Mouse (Mus musculus): ENCODE results near the gene Ykt6. TPM values are rescaled to one million over a fixed set of nuclear protein-coding genes. Genes with fewer than 3 reads are reported as not detected.

The Ykt6 gene
- total and polyA plus RNA-seq, 3 experiments, result 79.8 to 117 (median 95.8) TPM

GRCm38 (mm10) chr11:6016797-6017395, 61.4 kb downstream of the Ykt6 start:
- in situ Hi-C loops (cut with MboI; ENCODE audit: low pct_ligation_motif_present, low pct_unique_long_range_greater_than_20kb, low sequenced_read_pairs), result no loop called here
- no peaks in the 10 kb centered on the region for H3K36me3 ChIP-seq (replicated peaks in 1 of 2; ENCODE audit: control insufficient read depth in 1 of 2, insufficient read depth in 1 of 2, low read length in 1 of 2)
- peaks cover 37% of the 10 kb centered on the region for H3K27me3 ChIP-seq (replicated peaks)
- H3K9me3 ChIP-seq (replicated peaks; ENCODE audit: low read length), result peaks cover 2% of the 10 kb centered on the region
- TF ChIP-seq SIN3A (IDR thresholded peaks at IDR 0.05; ENCODE audit: low read length), result no peak
- H3K4me1 ChIP-seq (ENCODE audit: control insufficient read depth in 1 of 2, insufficient read depth in 2 of 2), result peaks cover 7 to 24% of the 10 kb centered on the region in 2 experiments
- no peak for DNase-seq (ENCODE audit: extremely low read depth)
- no peak overlapping the region for H3K27ac ChIP-seq (ENCODE audit: insufficient read depth, low read depth)
- H3K4me2 ChIP-seq (ENCODE audit: insufficient read depth, low read depth, poor library complexity, severe bottlenecking), result no peak overlapping the region
- no peaks in the 10 kb centered on the region for H3K79me2 ChIP-seq (replicated peaks; ENCODE audit: control insufficient read depth, extremely low read depth, insufficient read depth, poor library complexity, severe bottlenecking)
- H3K9ac ChIP-seq (ENCODE audit: insufficient read depth, low read depth), result no peak overlapping the region
- dilution Hi-C loops (cut with MboI; ENCODE audit: extremely low pct_ligation_motif_present, extremely low pct_unique_long_range_greater_than_20kb, low sequenced_read_pairs), result no loop called here
- H3K4me3 ChIP-seq (replicated peaks in 1 of 3; ENCODE audit: low read depth in 2 of 3, low read length in 2 of 3, poor library complexity in 1 of 3), result no peak overlapping the region

Other genes starting within 250 kb of the Ykt6 start
- gene Mrps24, start 240.0 kb upstream of the Ykt6 start, total RNA-seq (2012; rRNA removed), result 107 and 109 TPM in 2 replicates
- gene Mrps24, start 240.0 kb upstream of the Ykt6 start, total RNA-seq (2014; rRNA removed), result 70.9 and 73.8 TPM in 2 replicates
- gene Mrps24, start 240.0 kb upstream of the Ykt6 start, polyA plus RNA-seq (2012; ENCODE audit: insufficient read length, low read depth), result 90.8 and 95.1 TPM in 2 replicates
- 13.1 and 13.3 TPM in 2 replicates for gene Urgcp, start 193.3 kb upstream of the Ykt6 start, total RNA-seq (2012; rRNA removed)
- 11.7 and 12.2 TPM in 2 replicates for gene Urgcp, start 193.3 kb upstream of the Ykt6 start, total RNA-seq (2014; rRNA removed)
- 11.7 and 13.1 TPM in 2 replicates for gene Urgcp, start 193.3 kb upstream of the Ykt6 start, polyA plus RNA-seq (2012; ENCODE audit: insufficient read length, low read depth)
- 76.2 and 77.3 TPM in 2 replicates for gene Dbnl, start 167.2 kb upstream of the Ykt6 start, total RNA-seq (2012; rRNA removed)
- 67.5 and 70.3 TPM in 2 replicates for gene Dbnl, start 167.2 kb upstream of the Ykt6 start, total RNA-seq (2014; rRNA removed)
- 124 and 133 TPM in 2 replicates for gene Dbnl, start 167.2 kb upstream of the Ykt6 start, polyA plus RNA-seq (2012; ENCODE audit: insufficient read length, low read depth)
- 0.46 and 0.64 TPM in 2 replicates for gene Pgam2, start 152.0 kb upstream of the Ykt6 start, total RNA-seq (2012; rRNA removed)
- not detected in 2 replicates for gene Pgam2, start 152.0 kb upstream of the Ykt6 start, total RNA-seq (2014; rRNA removed)
- 2.5 and 3.6 TPM in 2 replicates for gene Pgam2, start 152.0 kb upstream of the Ykt6 start, polyA plus RNA-seq (2012; ENCODE audit: insufficient read length, low read depth)
- gene Polm, start 117.7 kb upstream of the Ykt6 start, total RNA-seq (2012; rRNA removed), result 7.7 and 9.7 TPM in 2 replicates
- 1.00 and 1.9 TPM in 2 replicates for gene Polm, start 117.7 kb upstream of the Ykt6 start, total RNA-seq (2014; rRNA removed)
- gene Polm, start 117.7 kb upstream of the Ykt6 start, polyA plus RNA-seq (2012; ENCODE audit: insufficient read length, low read depth), result 4.1 TPM in 2 replicates
- gene Aebp1, start 93.7 kb upstream of the Ykt6 start, total RNA-seq (2012; rRNA removed), result 0.17 and 0.34 TPM in 2 replicates
- gene Aebp1, start 93.7 kb upstream of the Ykt6 start, total RNA-seq (2014; rRNA removed), result not detected in 2 replicates
- gene Aebp1, start 93.7 kb upstream of the Ykt6 start, polyA plus RNA-seq (2012; ENCODE audit: insufficient read length, low read depth), result 0.87 and 1.4 TPM in 2 replicates
- gene Pold2, start 77.4 kb upstream of the Ykt6 start, total RNA-seq (2012; rRNA removed), result 285 and 330 TPM in 2 replicates
- gene Pold2, start 77.4 kb upstream of the Ykt6 start, total RNA-seq (2014; rRNA removed), result 120 and 136 TPM in 2 replicates
- 205 and 218 TPM in 2 replicates for gene Pold2, start 77.4 kb upstream of the Ykt6 start, polyA plus RNA-seq (2012; ENCODE audit: insufficient read length, low read depth)
- gene Myl7, start 56.9 kb upstream of the Ykt6 start, total RNA-seq (2012; rRNA removed), result 0.42 TPM in 1 of 2 replicates, not detected in the other
- not detected in 2 replicates for gene Myl7, start 56.9 kb upstream of the Ykt6 start, total RNA-seq (2014; rRNA removed)
- 0.44 TPM in 1 of 2 replicates, not detected in the other for gene Myl7, start 56.9 kb upstream of the Ykt6 start, polyA plus RNA-seq (2012; ENCODE audit: insufficient read length, low read depth)
- gene Gck, start 5.6 kb upstream of the Ykt6 start, total RNA-seq (2012; rRNA removed), result 0.63 and 0.68 TPM in 2 replicates
- 1.0 and 1.2 TPM in 2 replicates for gene Gck, start 5.6 kb upstream of the Ykt6 start, total RNA-seq (2014; rRNA removed)
- gene Gck, start 5.6 kb upstream of the Ykt6 start, polyA plus RNA-seq (2012; ENCODE audit: insufficient read length, low read depth), result 1.4 and 2.3 TPM in 2 replicates
- gene Camk2b, start 110.7 kb downstream of the Ykt6 start, total RNA-seq (2012; rRNA removed), result 0.08 and 0.50 TPM in 2 replicates
- 0.11 and 0.19 TPM in 2 replicates for gene Camk2b, start 110.7 kb downstream of the Ykt6 start, total RNA-seq (2014; rRNA removed)
- gene Camk2b, start 110.7 kb downstream of the Ykt6 start, polyA plus RNA-seq (2012; ENCODE audit: insufficient read length, low read depth), result 0.25 and 0.26 TPM in 2 replicates
- gene A730071L15Rik, start 244.3 kb downstream of the Ykt6 start, total RNA-seq (2012; rRNA removed), result 0.42 and 0.46 TPM in 2 replicates
- not detected in 2 replicates for gene A730071L15Rik, start 244.3 kb downstream of the Ykt6 start, total RNA-seq (2014; rRNA removed)
- not detected in 2 replicates for gene A730071L15Rik, start 244.3 kb downstream of the Ykt6 start, polyA plus RNA-seq (2012; ENCODE audit: insufficient read length, low read depth)
- gene Nudcd3, start 244.7 kb downstream of the Ykt6 start, total RNA-seq (2012; rRNA removed), result 35.6 and 41.2 TPM in 2 replicates
- gene Nudcd3, start 244.7 kb downstream of the Ykt6 start, total RNA-seq (2014; rRNA removed), result 30.1 and 30.7 TPM in 2 replicates
- gene Nudcd3, start 244.7 kb downstream of the Ykt6 start, polyA plus RNA-seq (2012; ENCODE audit: insufficient read length, low read depth), result 78.0 and 82.2 TPM in 2 replicates